Mouse (Mus musculus) heart, adult 11 months (tissue): Measurements from ENCODE around the gene Cln6.
"Not testable (repeated sequence)": the region's sequence is repeated elsewhere in the genome, so short reads cannot be mapped to it uniquely, and the experiment has no call there.

Experiments
- DNase-seq: peaks from one replicate; pipeline ENCODE4 v3.0.0; 2022

Gene Cln6

GRCm38 (mm10) chr9:62838506-62839171, at the start of gene Cln6:
TSS of gene Cln6 (plus strand) at chr9:62838785.
- peak; percentile 99 for DNase-seq

GRCm38 (mm10) chr9:62789856-62790255, 48.7 kb upstream of the Cln6 start:
- no peak for DNase-seq

- DNase-seq = not testable (repeated sequence)
These were observed 39.4 kb upstream of the Cln6 start for GRCm38 (mm10) chr9:62799218-62799617.

GRCm38 (mm10) chr9:62810095-62810494, 28.5 kb upstream of the Cln6 start:
- no peak for DNase-seq

- no peak for DNase-seq
These were observed 27.8 kb upstream of the Cln6 start for GRCm38 (mm10) chr9:62810543-62811515.

- peak; percentile 99 for DNase-seq
These were observed 27.0 kb upstream of the Cln6 start, which contains the start of gene Fem1b for GRCm38 (mm10) chr9:62811516-62812121. TSS of gene Fem1b (minus strand) at chr9:62811934.

- DNase-seq = no peak
These were observed 26.2 kb upstream of the Cln6 start for GRCm38 (mm10) chr9:62812216-62813049.

GRCm38 (mm10) chr9:62814751-62815150, 23.8 kb upstream of the Cln6 start:
- DNase-seq = peak; percentile 76

- peak; percentile 82 for DNase-seq
These were observed 22.1 kb upstream of the Cln6 start for GRCm38 (mm10) chr9:62816323-62817098.

GRCm38 (mm10) chr9:62817099-62817571, 21.4 kb upstream of the Cln6 start:
- DNase-seq = peak; percentile 93

GRCm38 (mm10) chr9:62817828-62818614, 20.6 kb upstream of the Cln6 start:
- DNase-seq = peak; percentile 88

- peak; percentile 71 for DNase-seq
These were observed 19.1 kb upstream of the Cln6 start for GRCm38 (mm10) chr9:62819494-62819893.

- peak; percentile 64 for DNase-seq
These were observed 18.7 kb upstream of the Cln6 start for GRCm38 (mm10) chr9:62819910-62820309.

GRCm38 (mm10) chr9:62820829-62821228, 17.8 kb upstream of the Cln6 start:
- no peak for DNase-seq

GRCm38 (mm10) chr9:62821811-62822210, 16.8 kb upstream of the Cln6 start:
- no peak for DNase-seq

- DNase-seq = no peak
These were observed 12.7 kb upstream of the Cln6 start for GRCm38 (mm10) chr9:62825791-62826393.

GRCm38 (mm10) chr9:62826456-62826855, 12.1 kb upstream of the Cln6 start:
- DNase-seq = no peak

- peak; percentile 90 for DNase-seq
These were observed 10.5 kb upstream of the Cln6 start for GRCm38 (mm10) chr9:62827939-62828652.

- peak; percentile 100 for DNase-seq
These were observed 9.9 kb upstream of the Cln6 start for GRCm38 (mm10) chr9:62828662-62829086.
